Mouse (Mus musculus): ENCODE measurements at regions not wholly inside any gene's neighbourhood (a gene's known extent, or its start where the extent isn't known, plus 50 kb on each side); places are given as distances from the start of the nearest gene placed in this dataset.

- Histone ChIP-seq H3K36me3 (ENCODE audit: insufficient read depth, low read length) (no peaks in the 10 kb centered on the region), H3K4me1 (replicated peaks; ENCODE audit: low read depth, low read length) (peaks cover 22% of the 10 kb centered on the region), H3K9me3 (ENCODE audit: low read length) (no peaks in the 10 kb centered on the region), H3K4me3 (replicated peaks; ENCODE audit: low read length) (no peak overlapping the region), H3K27me3 (ENCODE audit: insufficient read depth, low read length) (peaks cover 14% of the 10 kb centered on the region)
- no peak for TF ChIP-seq POU5F1 (IDR thresholded peaks at IDR 0.05; ENCODE audit: borderline replicate concordance, low read length)
- no peak for TF ChIP-seq CTCF (conservative IDR thresholded peaks at IDR 0.05; ENCODE audit: low read length)
- no peak for TF ChIP-seq NANOG (IDR thresholded peaks at IDR 0.05; ENCODE audit: borderline replicate concordance, low read length)
Observed at GRCm38 (mm10) chr2:174197306-174197945, 86.7 kb upstream of the Gnas start.

- TF ChIP-seq POU5F1 (IDR thresholded peaks at IDR 0.05; ENCODE audit: borderline replicate concordance, low read length) (no peak), NANOG (IDR thresholded peaks at IDR 0.05; ENCODE audit: borderline replicate concordance, low read length) (no peak), CTCF (conservative IDR thresholded peaks at IDR 0.05; ENCODE audit: low read length) (no peak)
- Histone ChIP-seq H3K4me3 (replicated peaks; ENCODE audit: low read length) (no peak overlapping the region), H3K36me3 (ENCODE audit: insufficient read depth, low read length) (no peaks in the 10 kb centered on the region), H3K4me1 (replicated peaks; ENCODE audit: low read depth, low read length) (peaks cover 22% of the 10 kb centered on the region), H3K9me3 (ENCODE audit: low read length) (no peaks in the 10 kb centered on the region), H3K27me3 (ENCODE audit: insufficient read depth, low read length) (peaks cover 12% of the 10 kb centered on the region)
Observed at GRCm38 (mm10) chr2:174198406-174198971, 85.6 kb upstream of the Gnas start.

- H3K36me3 ChIP-seq (ENCODE audit: insufficient read depth, low read length): no peaks in the 10 kb centered on the region
- H3K27me3 ChIP-seq (ENCODE audit: insufficient read depth, low read length): peaks cover 16% of the 10 kb centered on the region
- no peaks in the 10 kb centered on the region for H3K9me3 ChIP-seq (ENCODE audit: low read length)
- H3K4me3 ChIP-seq (replicated peaks; ENCODE audit: low read length): no peak overlapping the region
- H3K4me1 ChIP-seq (replicated peaks; ENCODE audit: low read depth, low read length): peaks cover 22% of the 10 kb centered on the region
- TF ChIP-seq POU5F1 (IDR thresholded peaks at IDR 0.05; ENCODE audit: borderline replicate concordance, low read length): no peak
- TF ChIP-seq CTCF (conservative IDR thresholded peaks at IDR 0.05; ENCODE audit: low read length): no peak
- no peak for TF ChIP-seq NANOG (IDR thresholded peaks at IDR 0.05; ENCODE audit: borderline replicate concordance, low read length)
Observed at GRCm38 (mm10) chr2:174199961-174200862, 83.9 kb upstream of the Gnas start.

GRCm38 (mm10) chr2:174203412-174203811 lies 80.7 kb upstream of the Gnas start:
- TF ChIP-seq NANOG (IDR thresholded peaks at IDR 0.05; ENCODE audit: borderline replicate concordance, low read length) (no peak), CTCF (conservative IDR thresholded peaks at IDR 0.05; ENCODE audit: low read length) (no peak), POU5F1 (IDR thresholded peaks at IDR 0.05; ENCODE audit: borderline replicate concordance, low read length) (no peak)
- Histone ChIP-seq H3K27me3 (ENCODE audit: insufficient read depth, low read length) (peaks cover 5% of the 10 kb centered on the region; the same call in 1 of the 2 replicates), H3K9me3 (ENCODE audit: low read length) (no peaks in the 10 kb centered on the region), H3K36me3 (ENCODE audit: insufficient read depth, low read length) (no peaks in the 10 kb centered on the region), H3K4me3 (replicated peaks; ENCODE audit: low read length) (no peak overlapping the region), H3K4me1 (replicated peaks; ENCODE audit: low read depth, low read length) (peaks cover 6% of the 10 kb centered on the region; the same call in 1 of the 2 replicates)

- Histone ChIP-seq H3K9me3 (ENCODE audit: low read length) (no peaks in the 10 kb centered on the region), H3K4me1 (replicated peaks; ENCODE audit: low read depth, low read length) (no peaks in the 10 kb centered on the region), H3K27me3 (ENCODE audit: insufficient read depth, low read length) (peaks cover 5% of the 10 kb centered on the region; the same call in 1 of the 2 replicates), H3K4me3 (replicated peaks; ENCODE audit: low read length) (no peak overlapping the region), H3K36me3 (ENCODE audit: insufficient read depth, low read length) (no peaks in the 10 kb centered on the region)
- TF ChIP-seq POU5F1 (IDR thresholded peaks at IDR 0.05; ENCODE audit: borderline replicate concordance, low read length): no peak
- no peak for TF ChIP-seq NANOG (IDR thresholded peaks at IDR 0.05; ENCODE audit: borderline replicate concordance, low read length)
Observed at GRCm38 (mm10) chr2:174211681-174212080, 72.4 kb upstream of the Gnas start.

- Histone ChIP-seq H3K36me3 (ENCODE audit: insufficient read depth, low read length) (no peaks in the 10 kb centered on the region), H3K4me1 (replicated peaks; ENCODE audit: low read depth, low read length) (no peaks in the 10 kb centered on the region), H3K9me3 (ENCODE audit: low read length) (peaks cover 22% of the 10 kb centered on the region), H3K27me3 (ENCODE audit: insufficient read depth, low read length) (0 out of 2 replicates have a peak, but pooled peaks cover 3% of the 10 kb centered on the region), H3K4me3 (replicated peaks; ENCODE audit: low read length) (no peak overlapping the region)
- TF ChIP-seq NANOG (IDR thresholded peaks at IDR 0.05; ENCODE audit: borderline replicate concordance, low read length) (no peak), POU5F1 (IDR thresholded peaks at IDR 0.05; ENCODE audit: borderline replicate concordance, low read length) (no peak), CTCF (conservative IDR thresholded peaks at IDR 0.05; ENCODE audit: low read length) (no peak)
Observed at GRCm38 (mm10) chr2:174226660-174227059, 57.5 kb upstream of the Gnas start.
